Mouse (Mus musculus): ENCODE results near the gene Pskh1.

The Pskh1 gene

GRCm38 (mm10) chr8:105900180-105900940, at the start of gene Pskh1:
Gene Pskh1 (plus strand): TSS chr8:105900441.
- DNase-seq (ENCODE audit: low spot score in 2 of 2), result peak; percentile 87 to 90

DNA sequence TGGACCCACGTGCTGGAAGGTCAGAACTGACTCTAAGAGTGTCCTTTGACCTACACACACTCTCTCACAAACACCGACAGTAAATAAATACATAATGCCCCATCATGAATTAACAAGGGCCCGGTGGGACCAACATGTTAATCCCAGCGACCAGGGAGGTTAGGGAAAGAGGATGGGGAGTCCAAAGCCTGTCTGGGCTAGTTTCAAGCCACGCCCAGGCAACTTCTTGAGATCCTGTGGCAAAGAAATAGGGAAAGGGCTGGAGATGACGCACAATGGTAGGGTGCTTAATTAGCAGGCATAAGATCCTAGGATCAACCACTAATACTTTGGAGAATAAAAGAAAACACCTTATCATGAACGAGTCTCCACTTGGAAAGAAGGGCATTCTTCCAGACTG, 49.6 kb upstream of the Pskh1 start:
- DNase-seq (ENCODE audit: low spot score in 2 of 2), result no peak

GRCm38 (mm10) chr8:105851651-105852143, 48.5 kb upstream of the Pskh1 start:
- peak; percentile 81 to 86 for DNase-seq (ENCODE audit: low spot score in 2 of 2)

DNA sequence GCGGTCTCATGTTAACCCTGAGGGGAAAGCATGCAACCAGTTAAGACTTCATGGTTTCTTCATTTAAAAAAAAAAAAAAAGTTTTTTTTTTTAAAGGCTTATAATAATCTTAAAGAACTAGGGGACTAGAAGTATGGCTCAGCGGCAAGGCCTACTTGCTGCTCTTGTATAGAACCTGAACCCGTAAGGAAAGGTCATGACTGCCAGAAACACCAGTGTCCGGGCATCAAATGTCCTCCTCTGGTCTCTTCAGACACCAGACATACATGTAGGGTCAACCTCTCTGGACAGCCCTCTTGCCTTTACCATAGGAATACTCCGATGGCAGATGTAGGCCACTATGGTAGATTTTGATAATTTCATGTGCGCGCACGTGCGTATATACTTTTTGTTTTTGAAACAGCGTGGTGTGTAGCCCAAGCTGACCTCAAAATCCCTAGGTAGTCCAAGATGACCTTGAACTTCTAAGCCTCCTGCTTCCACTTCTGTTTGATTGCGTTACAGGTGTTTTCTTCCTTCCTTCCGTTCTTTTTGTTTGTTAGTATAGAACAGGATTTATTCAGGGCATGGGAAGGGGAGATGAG, 48.0 kb upstream of the Pskh1 start:
- DNase-seq (ENCODE audit: low spot score in 2 of 2), result no peak

DNA sequence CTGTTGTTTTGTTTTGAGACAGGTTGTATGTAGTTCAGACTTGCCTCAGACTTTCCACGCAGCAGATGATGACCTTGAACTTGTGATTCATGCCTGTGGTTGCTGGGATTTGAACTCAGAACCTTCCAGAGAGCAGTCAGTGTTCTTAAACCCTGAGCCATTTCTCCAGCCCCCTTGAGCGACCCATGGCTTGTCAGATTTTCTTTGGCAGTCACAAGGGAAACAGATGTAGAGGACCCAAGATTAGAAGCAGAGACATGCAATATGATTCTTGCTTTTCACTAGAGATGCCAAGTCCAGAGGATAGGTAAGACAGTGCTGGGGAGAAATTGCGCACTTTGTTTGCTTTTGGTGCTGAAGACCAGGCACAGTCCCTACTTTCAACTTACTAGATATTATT, 47.1 kb upstream of the Pskh1 start, which contains the start of gene Cenpt:
TSS of gene Cenpt (minus strand) at position 101 of the 400 bp plus-strand sequence.
- no peak for DNase-seq (ENCODE audit: low spot score in 2 of 2)

- no peak for DNase-seq (ENCODE audit: low spot score in 2 of 2)
Observed at GRCm38 (mm10) chr8:105854303-105854702, 45.9 kb upstream of the Pskh1 start.

DNA sequence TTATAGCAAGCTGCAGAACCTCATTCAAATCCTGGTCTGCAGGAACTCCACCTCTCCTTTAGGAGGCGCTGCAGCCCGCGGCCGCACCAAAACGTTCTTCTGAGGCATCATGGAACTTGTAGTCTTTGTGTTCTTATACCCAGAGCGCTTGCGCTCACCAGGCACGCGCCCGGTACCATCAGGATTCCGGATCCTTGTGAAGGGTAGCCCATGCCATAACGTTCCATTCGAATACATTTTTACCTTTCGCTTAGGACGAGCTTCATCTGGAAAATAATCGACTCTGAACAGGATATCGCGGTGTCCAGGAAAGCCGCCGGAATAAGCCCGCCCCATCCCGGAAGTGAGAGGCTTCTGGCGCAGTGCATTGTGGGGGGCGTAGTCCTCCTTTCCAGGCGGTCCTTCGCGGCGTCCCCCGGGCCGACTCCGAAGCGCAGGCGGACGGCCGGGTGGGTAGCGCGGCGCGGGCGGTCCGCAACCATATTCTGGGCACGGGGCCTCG, 45.5 kb upstream of the Pskh1 start, which contains the start of gene Thap11:
TSS of gene Thap11 (plus strand) at position 418 of the 502 bp plus-strand sequence.
- peak; percentile 90 to 92 for DNase-seq (ENCODE audit: low spot score in 2 of 2)

- peak; percentile 14 to 22 for DNase-seq (ENCODE audit: low spot score in 2 of 2)
Observed at GRCm38 (mm10) chr8:105855248-105856167, 44.7 kb upstream of the Pskh1 start.

DNA sequence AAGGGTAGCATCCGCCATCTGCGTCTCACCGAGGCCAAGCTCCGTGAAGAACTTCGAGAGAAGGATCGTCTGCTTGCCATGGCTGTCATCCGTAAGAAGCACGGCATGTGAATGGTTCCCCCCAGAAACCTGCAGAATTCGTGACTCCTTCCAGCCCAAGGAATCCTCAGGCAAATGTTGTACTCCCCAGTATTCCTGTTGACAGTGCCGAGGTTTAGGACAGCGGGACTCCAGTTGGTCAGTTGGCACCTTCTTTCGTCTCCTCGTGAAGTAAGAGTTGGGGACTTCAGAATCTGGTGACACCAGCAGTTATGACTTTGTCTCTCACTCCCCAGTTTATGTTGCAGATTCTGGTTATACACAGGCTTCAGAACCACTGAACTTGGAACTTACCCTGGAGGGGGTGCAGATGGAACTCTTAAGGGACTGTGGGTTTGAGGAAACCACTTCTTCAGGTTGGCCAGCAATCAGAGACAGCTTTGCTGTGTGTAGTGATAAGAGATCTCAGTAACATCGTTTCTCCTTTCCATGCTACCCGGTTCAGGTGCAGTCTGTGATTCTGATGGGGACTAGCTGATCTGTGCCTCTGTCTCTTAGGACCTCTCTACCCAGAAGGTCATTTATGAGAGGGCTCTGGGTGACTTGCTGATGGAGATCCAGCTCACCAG, 43.9 kb upstream of the Pskh1 start:
- DNase-seq (ENCODE audit: low spot score in 2 of 2), result no peak

DNA sequence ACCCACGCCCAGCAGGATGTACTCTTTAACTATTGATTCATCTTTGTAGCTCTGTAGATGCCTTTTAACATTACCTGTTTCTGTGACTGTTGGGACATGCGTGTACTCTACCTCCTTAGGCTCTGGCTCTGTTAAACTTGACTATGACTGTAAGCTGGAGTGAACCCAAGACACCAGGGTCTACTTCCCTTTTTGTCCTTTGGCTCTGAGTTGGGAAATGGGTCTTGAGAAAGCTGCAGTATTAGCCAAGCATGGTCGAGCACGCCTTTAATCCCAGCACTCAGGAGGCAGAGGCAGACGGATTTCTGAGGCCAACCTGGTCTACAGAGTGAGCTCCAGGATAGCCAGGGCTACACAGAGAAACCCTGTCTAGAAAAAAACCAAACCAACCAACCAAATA, 41.7 kb upstream of the Pskh1 start:
- no peak for DNase-seq (ENCODE audit: low spot score in 2 of 2)

DNA sequence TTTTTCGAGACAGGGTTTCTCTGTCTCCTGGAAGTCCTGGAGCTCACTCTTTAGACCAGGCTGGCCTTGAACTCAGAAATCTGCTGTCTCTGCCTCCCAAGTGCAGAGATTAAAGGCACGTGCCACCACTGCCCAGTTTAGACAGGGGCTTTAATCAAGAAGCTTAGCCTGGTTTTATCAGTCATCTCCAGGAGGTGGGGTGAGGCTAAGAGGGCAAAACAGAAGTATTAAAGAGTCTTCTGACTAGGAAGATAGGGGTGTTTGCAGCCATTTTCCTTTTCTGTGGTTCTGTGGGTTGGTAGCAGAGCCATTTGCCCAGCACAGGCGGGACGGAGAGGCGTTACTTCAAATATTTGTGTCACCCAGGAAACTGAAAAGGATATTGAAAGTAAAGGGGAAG, 40.9 kb upstream of the Pskh1 start:
- no peak for DNase-seq (ENCODE audit: low spot score in 2 of 2)

- DNase-seq (ENCODE audit: low spot score in 2 of 2), result peak; percentile 86 to 89
Observed at GRCm38 (mm10) chr8:105860143-105860981, 39.9 kb upstream of the Pskh1 start, which contains the start of gene Nutf2. Gene Nutf2 (plus strand): TSS chr8:105860580.

- DNase-seq (ENCODE audit: low spot score in 2 of 2), result no peak
Observed at GRCm38 (mm10) chr8:105861951-105862350, 38.3 kb upstream of the Pskh1 start.

DNA sequence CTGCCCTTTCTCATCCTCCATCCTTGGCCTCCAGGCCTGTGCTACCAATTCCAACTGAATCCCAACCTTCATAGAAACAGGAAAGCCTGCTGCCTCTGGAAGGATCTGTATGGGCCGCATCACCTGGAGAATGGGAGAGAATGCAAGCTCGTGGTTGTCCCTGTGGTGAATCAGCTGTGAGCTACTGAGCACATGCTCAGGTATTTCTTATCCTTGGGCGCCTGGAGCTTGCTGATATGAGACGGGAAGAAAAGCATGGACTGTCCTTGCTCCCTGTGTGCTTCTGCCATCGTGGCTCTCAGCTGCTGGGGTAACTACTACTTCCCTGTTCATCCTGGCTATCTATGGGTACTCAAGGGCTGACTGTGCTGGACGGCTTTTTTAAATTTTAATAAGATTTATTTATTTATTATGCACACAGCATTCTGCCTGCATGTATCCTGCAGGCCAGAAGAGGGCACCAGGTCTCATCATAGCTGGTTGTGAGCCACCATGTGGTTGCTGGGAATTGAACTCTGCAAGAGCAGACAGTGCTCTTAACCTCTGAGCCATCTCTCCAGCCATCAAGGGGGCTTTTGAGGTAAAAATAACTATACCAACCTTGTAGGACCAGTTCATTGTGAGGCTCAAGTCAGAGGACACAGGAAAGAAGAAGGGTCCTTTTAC, 33.7 kb upstream of the Pskh1 start:
- no peak for DNase-seq (ENCODE audit: low spot score in 2 of 2)

DNA sequence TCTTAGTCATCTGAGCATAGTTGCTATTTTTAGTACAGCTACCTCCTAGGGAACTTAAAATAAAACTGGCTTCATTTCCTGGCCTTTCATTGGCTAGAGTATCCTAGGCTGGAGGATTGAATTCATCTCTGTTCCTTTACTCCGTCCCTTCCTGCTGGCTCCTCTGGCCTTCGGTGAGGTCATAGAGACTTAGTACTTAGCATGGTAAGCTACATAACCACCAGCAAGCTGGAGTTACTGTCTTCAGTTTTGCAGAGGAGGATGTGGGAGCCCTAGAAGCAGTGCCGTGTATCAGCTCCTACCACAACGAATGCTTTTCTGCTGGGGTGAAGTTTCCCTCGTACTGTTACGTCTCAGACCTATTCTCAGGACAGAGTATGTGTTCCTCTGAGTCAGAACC, 25.9 kb upstream of the Pskh1 start:
- no peak for DNase-seq (ENCODE audit: low spot score in 2 of 2)

DNA sequence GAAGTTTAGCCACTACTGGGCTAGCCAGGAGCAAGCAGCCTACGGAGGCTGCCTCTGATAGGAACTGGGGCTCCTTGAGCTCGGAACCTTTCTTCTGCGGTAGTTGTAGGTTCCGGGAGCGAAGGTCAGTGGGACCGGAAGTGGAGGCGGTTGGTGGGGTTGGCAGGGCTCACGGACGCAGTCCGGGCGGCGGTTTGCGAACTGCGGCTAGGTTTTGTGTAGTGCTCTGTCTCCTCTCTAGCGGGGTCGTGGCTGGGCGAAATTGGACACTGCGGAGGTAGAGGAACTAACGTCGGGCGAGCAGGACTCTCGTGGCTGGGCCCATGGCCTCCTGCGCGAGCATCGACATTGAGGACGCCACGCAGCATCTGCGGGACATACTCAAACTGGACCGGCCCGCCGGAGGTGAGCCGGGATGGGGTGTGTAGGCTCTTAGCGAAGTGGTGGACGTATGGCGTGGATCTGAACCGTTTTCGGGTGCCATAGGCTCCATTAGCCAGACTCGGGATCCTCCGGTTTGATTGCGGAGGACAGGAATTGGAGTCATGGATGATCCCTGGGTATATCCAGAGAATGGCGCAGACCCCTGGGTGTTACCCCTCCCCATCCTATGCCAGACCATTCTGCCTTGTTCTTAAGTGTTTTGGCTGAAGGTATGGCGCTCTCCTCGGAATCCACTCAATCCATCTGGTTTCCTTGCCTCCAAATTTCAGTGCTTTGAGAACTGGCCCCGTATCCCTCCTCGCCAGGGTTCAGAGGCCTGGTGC, 19.3 kb upstream of the Pskh1 start, which contains the start of gene Edc4:
TSS of gene Edc4 (plus strand) at position 128 of the 767 bp plus-strand sequence.
- DNase-seq (ENCODE audit: low spot score in 2 of 2), result peak; percentile 83 to 87

- DNase-seq (ENCODE audit: low spot score in 2 of 2), result no peak
Observed at GRCm38 (mm10) chr8:105889756-105890465, 10.3 kb upstream of the Pskh1 start.

GRCm38 (mm10) chr8:105890870-105891269, 9.4 kb upstream of the Pskh1 start:
- DNase-seq (ENCODE audit: low spot score in 2 of 2), result no peak
